Mouse (Mus musculus) forebrain, embryonic 14.5 days (tissue): ENCODE results near the gene Olfr820. TPM values are rescaled to one million over a fixed set of nuclear protein-coding genes. Genes with fewer than 3 reads are reported as not detected.

ENCODE experiments used
- ATAC-seq: fragments of 200-750 bp; cut with Nextera tagmentation; 2 replicates; pipeline ENCODE4 v1.8.0; 2017; ENCODE audit warnings: mild to moderate bottlenecking, moderate library complexity
- DNase-seq: peaks from one replicate; pipeline ENCODE4 v3.0.0-alpha.2; 2015; ENCODE audit warnings: low spot score
- H3K27ac ChIP-seq: fragments of 300-500 bp; sonication (generic); 2 replicates; pipeline ENCODE4 v1.5.1; 2014; ENCODE audit warnings: low read depth, mild to moderate bottlenecking, control low read depth, low read length, moderate library complexity
- H3K27me3 ChIP-seq: fragments of 300-500 bp; sonication (generic); replicated peaks from 2 replicates; pipeline ENCODE4 v1.6.1; 2014; ENCODE audit warnings: low read length, control low read depth, mixed read lengths; ENCODE audit not compliant: control insufficient read depth, insufficient read depth
- H3K36me3 ChIP-seq: fragments of 300-500 bp; sonication (generic); 2 replicates; pipeline ENCODE4 v1.6.1; 2014; ENCODE audit warnings: low read length, control low read depth; ENCODE audit not compliant: control insufficient read depth, insufficient read depth
- H3K4me1 ChIP-seq: fragments of 300-500 bp; sonication (generic); 2 replicates; pipeline ENCODE4 v1.6.1; 2014; ENCODE audit warnings: antibody characterized with exemption, low read length, control low read depth; ENCODE audit not compliant: control insufficient read depth, insufficient read depth
- H3K4me2 ChIP-seq: fragments of 300-500 bp; sonication (generic); 2 replicates; pipeline ENCODE4 v1.6.1; 2014; ENCODE audit warnings: mild to moderate bottlenecking, control low read depth, low read length
- H3K4me3 ChIP-seq: fragments of 300-500 bp; sonication (generic); 2 replicates; pipeline ENCODE4 v1.5.1; 2014; ENCODE audit warnings: low read depth, low read length, control low read depth
- H3K9ac ChIP-seq: fragments of 300-500 bp; sonication (generic); 2 replicates; pipeline ENCODE4 v1.6.1; 2014; ENCODE audit warnings: mild to moderate bottlenecking, low read length, control low read depth, moderate library complexity
- H3K9me3 ChIP-seq: fragments of 300-500 bp; sonication (generic); replicated peaks from 2 replicates; pipeline ENCODE4 v1.6.1; 2016; ENCODE audit warnings: low read length, control low read depth, mixed read lengths; ENCODE audit not compliant: control insufficient read depth
- WGBS: fragments of 180-500 bp; shearing (Covaris S2); extraction: QIAGEN DNeasy Blood & Tissue Kit; methylation state at CpG from one replicate; pipeline ENCODE4 v1.1.7; 2014; 5-methylcytosine and 5-hydroxymethylcytosine counted together
- polyA plus RNA-seq: library from polyadenylated mRNA; unstranded; fragments of >200 nt; fragmentation: Nextera tagmentation; extraction: Ambion mirVana; gene quantifications from 2 replicates; pipeline ENCODE4 v1.2.1, GENCODE M21; 2014

The Olfr820 gene
- polyA plus RNA-seq, 1 experiment from 2014 or later = not detected

- DNase-seq = no peak
- ATAC-seq = no peak
- no peaks in the 10 kb centered on the region for H3K36me3 ChIP-seq
- H3K4me3 ChIP-seq = no peak within 1 kb of the TSS
- H3K9ac ChIP-seq = no peak within 1 kb of the TSS
- no peaks in the 10 kb centered on the region for H3K27me3 ChIP-seq
- H3K9me3 ChIP-seq = no peaks in the 10 kb centered on the region
- H3K4me2 ChIP-seq = no peak within 1 kb of the TSS
- no peak within 1 kb of the TSS for H3K27ac ChIP-seq
- no peaks in the 10 kb centered on the region for H3K4me1 ChIP-seq
Measured at GRCm38 (mm10) chr10:130030048-130030447, 17.6 kb downstream of the Olfr820 start, which contains the start of gene Olfr821. Olfr821 (plus strand) TSS chr10:130030348.

GRCm38 (mm10) chr10:130037096-130037495, 24.7 kb downstream of the Olfr820 start:
- H3K9me3 ChIP-seq = no peaks in the 10 kb centered on the region
- no peak overlapping the region for H3K4me3 ChIP-seq
- ATAC-seq (no peak), DNase-seq (no peak)
- WGBS = 65% methylated on average over 6 of the region's 6 CpGs
- no peak overlapping the region for H3K9ac ChIP-seq
- no peak overlapping the region for H3K4me2 ChIP-seq
- H3K4me1 ChIP-seq = no peaks in the 10 kb centered on the region
- H3K27me3 ChIP-seq = no peaks in the 10 kb centered on the region
- no peak overlapping the region for H3K27ac ChIP-seq
- H3K36me3 ChIP-seq = no peaks in the 10 kb centered on the region

Other genes with a start within 250 kb of the Olfr820 start
- not detected in 2 replicates for gene Olfr808, start 247.1 kb upstream of the Olfr820 start, polyA plus RNA-seq
- not detected in 2 replicates for gene Olfr809, start 238.0 kb upstream of the Olfr820 start, polyA plus RNA-seq
- not detected in 2 replicates for gene Olfr810, start 217.7 kb upstream of the Olfr820 start, polyA plus RNA-seq
- not detected in 2 replicates for gene Olfr811, start 208.2 kb upstream of the Olfr820 start, polyA plus RNA-seq
- gene Olfr812, start 166.5 kb upstream of the Olfr820 start, polyA plus RNA-seq = not detected in 2 replicates
- gene Olfr813, start 157.3 kb upstream of the Olfr820 start, polyA plus RNA-seq = not detected in 2 replicates
- gene Olfr814, start 132.8 kb upstream of the Olfr820 start, polyA plus RNA-seq = not detected in 2 replicates
- not detected in 2 replicates for gene Olfr815, start 106.8 kb upstream of the Olfr820 start, polyA plus RNA-seq
- gene Olfr816, start 97.0 kb upstream of the Olfr820 start, polyA plus RNA-seq = not detected in 2 replicates
- gene Olfr818, start 63.5 kb upstream of the Olfr820 start, polyA plus RNA-seq = not detected in 2 replicates
- gene Olfr819, start 45.4 kb upstream of the Olfr820 start, polyA plus RNA-seq = not detected in 2 replicates
- gene Olfr247, start 36.5 kb upstream of the Olfr820 start, polyA plus RNA-seq = not detected in 2 replicates
- gene Gm10310, start 27.6 kb upstream of the Olfr820 start, polyA plus RNA-seq = not detected in 2 replicates
- gene Olfr821, start 17.7 kb downstream of the Olfr820 start, polyA plus RNA-seq = not detected in 2 replicates
- gene Olfr822, start 58.6 kb downstream of the Olfr820 start, polyA plus RNA-seq = not detected in 2 replicates
- gene Olfr823, start 102.8 kb downstream of the Olfr820 start, polyA plus RNA-seq = not detected in 2 replicates
- not detected in 2 replicates for gene Olfr824, start 117.4 kb downstream of the Olfr820 start, polyA plus RNA-seq
- gene Olfr825, start 154.1 kb downstream of the Olfr820 start, polyA plus RNA-seq = not detected in 2 replicates
- gene Olfr826, start 171.6 kb downstream of the Olfr820 start, polyA plus RNA-seq = not detected in 2 replicates
- gene Olfr827, start 201.8 kb downstream of the Olfr820 start, polyA plus RNA-seq = not detected in 2 replicates